Mouse (Mus musculus): Measurements from ENCODE around the gene 1190005I06Rik. TPM values are rescaled to one million over a fixed set of nuclear protein-coding genes. Genes with fewer than 3 reads are reported as not detected.

1190005I06Rik gene
- under 1 TPM; 0.59 to 0.84 TPM for total RNA-seq (2021)
- long read RNA-seq, experiment 1, partial matches to known transcripts = 0 of 1 reads
- long read RNA-seq, experiment 1, other reads (novel, unspliced or antisense) = 0 of 1 reads
- long read RNA-seq, experiment 2 = 0 reads

DNA sequence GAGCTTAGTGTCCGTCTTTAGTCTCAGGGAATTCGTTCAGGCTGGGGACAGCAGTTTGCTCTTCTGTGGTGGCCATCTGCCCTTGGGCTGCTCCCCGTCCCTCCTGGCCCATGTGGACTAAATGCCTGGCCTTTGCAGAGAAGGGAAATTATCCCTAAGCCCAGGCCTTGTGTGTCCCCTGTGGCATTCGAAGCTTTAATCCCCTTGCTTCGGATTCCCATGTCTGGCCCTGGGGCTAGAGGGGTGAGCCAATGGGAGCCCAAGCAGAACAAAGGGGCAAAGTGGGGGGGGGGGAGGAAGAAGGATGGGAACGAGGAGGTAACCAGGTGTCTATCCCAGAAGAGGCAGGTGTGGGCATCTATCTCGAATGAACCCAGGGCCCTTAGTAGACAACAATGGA, at the start of gene 1190005I06Rik:
TSS of gene 1190005I06Rik (minus strand) at position 101 of the 400 bp plus-strand sequence.
- intact Hi-C loops (cut with DNase I; ENCODE audit: low total_unique reads) = no loop called here
- no peak for DNase-seq

DNA sequence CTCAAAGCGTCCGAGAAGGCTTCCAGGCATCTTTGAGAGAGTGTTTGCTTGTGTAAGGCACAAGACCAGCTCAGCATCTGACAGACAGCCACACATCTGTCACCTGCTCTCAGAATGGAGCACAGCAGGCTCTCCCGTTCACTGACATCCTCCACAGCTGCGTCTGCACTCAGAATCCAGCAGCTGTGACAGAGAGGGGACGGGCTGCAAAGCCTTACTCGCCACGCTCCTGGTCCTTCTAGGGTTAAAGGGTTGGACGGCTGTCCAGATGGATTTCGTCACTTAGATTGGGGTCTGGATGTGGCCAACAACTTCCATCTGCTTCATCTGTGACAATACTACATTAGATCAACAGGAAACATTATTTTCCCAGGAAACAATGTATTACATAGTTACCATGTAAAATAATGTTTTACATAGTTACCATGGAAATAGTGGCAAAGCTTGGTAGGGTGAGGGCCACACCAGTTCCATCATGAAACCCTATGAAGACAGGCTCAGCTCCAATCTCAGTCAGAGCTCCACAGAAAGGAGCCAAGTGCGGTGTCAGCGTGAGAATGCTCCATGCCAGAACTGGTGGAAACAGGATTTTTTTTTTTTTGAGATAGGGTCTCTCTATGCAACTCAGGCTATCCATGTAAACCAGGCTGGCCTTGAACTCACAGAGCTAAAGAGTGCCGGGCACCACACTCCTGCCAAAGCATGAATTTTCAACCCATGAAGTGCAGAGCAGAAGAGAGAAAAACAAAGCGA, 49.1 kb upstream of the 1190005I06Rik start:
- peak; percentile 44 for DNase-seq

DNA sequence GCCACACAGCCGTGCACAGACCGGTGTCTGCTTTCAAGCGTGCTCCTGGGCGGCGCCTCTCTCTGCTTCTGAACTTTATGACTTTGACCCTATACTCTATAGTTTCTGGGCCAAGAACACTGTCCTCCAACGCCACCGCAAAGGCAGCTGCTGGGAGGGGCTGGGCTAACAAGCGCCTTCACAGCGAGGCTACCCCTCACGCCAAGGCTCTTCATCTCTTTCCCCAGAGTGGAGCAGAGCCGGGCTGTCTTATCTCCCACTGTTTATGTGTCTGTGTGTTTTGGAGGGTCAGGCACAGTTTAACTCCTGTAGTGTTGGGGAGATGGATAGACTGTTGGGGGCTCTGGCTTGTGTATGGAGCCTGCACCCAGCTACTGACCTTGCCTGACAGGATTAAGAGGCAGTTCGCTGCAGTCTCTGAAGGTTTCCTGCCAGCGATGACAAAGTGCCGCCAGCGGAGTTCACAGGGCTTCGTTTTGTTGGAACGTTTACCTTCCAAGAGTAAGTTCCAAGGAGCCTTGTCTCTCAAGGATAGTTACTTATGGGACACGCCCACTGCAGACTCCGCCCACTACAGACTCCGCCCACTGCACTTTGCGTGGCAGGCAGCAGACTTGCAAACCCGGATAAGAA, 46.5 kb upstream of the 1190005I06Rik start:
- intact Hi-C loops (cut with DNase I; ENCODE audit: low total_unique reads) = no loop called here
- no peak for DNase-seq

More for the DNA sequence above, 49.1 kb upstream of the 1190005I06Rik start:
- intact Hi-C loops (cut with DNase I; ENCODE audit: low total_unique reads) = no loop called here

DNA sequence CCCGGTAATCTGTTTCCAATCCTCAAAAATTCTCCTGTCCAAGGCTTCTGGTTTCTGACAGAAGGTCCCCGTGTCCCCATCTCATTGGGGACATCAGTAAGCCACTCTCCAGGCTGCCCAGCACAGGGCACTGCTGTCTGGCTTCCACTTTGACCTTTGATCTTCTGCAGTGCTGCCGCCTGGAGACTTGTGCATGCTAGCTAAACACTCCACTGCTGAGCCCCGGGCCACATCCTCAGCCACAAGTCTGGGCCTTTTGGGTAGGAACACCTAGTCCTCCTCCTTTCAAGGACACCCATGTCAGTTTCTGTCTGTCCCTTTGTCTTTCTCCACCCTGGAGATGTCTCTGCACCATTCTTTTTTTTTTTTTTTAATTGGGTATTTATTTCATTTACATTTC, 45.5 kb upstream of the 1190005I06Rik start:
- DNase-seq = no peak
- intact Hi-C loops (cut with DNase I; ENCODE audit: low total_unique reads) = no loop called here

DNA sequence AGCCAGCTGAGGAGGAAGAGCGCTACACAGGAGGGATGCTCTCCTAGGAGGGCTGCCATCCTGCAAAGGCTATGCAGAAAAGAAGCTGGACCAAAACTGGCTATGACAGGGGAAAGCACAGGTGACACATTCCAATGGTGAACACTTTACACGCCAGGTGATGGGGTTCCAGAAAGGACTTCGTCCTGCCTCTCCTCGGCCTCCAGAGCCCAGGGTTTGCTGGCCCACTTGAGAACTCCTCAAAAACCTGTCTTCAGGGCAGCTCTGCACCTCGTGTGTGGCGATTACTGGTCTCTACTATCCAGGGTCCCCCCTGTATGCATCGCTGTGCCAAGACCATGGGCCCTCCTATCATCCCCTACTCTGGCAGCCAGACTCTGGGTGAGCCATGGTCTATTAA, 41.1 kb upstream of the 1190005I06Rik start:
- intact Hi-C loops (cut with DNase I; ENCODE audit: low total_unique reads) = no loop called here
- no peak for DNase-seq

DNA sequence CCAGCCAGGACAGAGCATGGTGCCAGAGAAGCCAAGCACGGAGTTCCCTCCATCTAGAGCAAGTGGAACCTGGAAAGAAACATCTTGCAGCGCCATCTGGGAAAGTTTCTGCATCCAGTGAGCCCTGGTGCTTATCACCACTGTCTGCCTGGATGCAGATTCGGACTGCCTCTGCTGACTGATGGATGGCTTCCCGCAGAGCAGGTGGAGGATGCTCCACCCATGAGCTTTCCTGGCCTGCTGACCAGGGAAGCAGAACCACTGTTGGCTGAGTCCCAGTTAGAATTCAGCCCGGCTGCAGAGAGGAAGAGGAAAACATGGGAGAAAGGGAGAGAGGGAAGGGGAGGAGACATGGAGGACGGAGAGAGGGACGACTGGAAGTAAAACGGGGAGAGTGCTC, 40.4 kb upstream of the 1190005I06Rik start:
- DNase-seq = peak; percentile 53
- intact Hi-C loops (cut with DNase I; ENCODE audit: low total_unique reads) = no loop called here

DNA sequence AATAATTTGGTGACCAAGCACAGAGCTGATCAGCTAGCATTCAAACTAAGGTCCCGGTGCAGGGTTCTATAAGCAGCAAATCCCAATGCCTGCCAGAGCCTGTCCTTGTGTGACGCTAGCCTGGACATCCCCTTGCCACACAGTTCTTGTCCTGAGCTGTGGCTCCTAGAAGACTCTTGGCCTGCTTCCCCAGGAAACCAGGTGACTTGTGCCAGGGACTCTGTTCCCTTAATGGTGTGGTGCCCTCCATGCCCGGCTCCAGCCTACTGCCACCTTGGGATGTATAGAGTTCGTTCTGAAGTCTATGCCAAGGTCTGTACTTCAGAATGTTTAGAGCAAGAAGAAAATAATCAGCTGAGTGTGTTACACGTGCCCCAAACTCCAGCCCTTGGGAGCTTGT, 39.1 kb upstream of the 1190005I06Rik start:
- intact Hi-C loops (cut with DNase I; ENCODE audit: low total_unique reads) = no loop called here
- no peak for DNase-seq

DNA sequence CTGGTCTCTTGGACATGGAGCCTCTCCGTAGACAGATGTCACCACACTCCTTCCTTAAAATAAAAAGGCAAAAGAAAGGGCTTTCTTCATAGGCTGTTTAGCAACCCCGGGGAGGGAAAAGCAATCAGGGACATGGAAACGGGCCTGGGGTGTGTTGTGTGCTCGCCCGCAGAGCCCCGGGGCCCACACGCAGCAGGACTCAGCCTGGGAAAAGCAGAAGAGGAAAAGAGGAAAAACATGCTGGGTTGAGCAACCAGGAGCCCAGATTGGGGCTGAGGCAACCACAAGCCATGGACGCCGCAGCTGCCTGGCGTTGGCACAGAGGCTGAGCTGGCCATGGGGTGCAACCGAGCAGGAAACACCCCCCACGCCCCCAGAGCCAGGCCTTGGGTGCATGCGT, 38.6 kb upstream of the 1190005I06Rik start:
- intact Hi-C loops (cut with DNase I; ENCODE audit: low total_unique reads) = no loop called here
- peak; percentile 52 for DNase-seq

DNA sequence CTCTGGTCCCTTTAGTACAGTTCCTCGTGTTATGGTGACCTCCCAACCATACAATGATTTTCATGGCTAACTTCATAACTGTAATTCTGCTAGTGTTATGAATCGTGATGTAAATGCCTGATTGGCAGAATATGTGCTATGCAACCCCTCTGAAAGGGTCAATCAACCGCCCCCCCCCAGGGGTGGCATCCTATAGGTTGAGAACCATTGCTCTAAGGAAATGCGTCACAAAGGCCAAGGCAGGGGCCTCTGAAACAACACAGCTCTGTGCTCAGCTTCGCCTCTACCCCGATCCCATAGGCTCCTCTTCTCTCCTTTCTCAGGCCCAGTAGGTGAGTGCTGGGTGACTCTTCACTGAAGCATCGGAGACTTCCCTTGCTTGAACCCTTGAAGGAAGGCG, 38.2 kb upstream of the 1190005I06Rik start:
- no peak for DNase-seq
- intact Hi-C loops (cut with DNase I; ENCODE audit: low total_unique reads) = loop anchor here (2.0 kb wide), 1 partner anchor 49 kb away; no protein-coding TSS in a partner anchor

DNA sequence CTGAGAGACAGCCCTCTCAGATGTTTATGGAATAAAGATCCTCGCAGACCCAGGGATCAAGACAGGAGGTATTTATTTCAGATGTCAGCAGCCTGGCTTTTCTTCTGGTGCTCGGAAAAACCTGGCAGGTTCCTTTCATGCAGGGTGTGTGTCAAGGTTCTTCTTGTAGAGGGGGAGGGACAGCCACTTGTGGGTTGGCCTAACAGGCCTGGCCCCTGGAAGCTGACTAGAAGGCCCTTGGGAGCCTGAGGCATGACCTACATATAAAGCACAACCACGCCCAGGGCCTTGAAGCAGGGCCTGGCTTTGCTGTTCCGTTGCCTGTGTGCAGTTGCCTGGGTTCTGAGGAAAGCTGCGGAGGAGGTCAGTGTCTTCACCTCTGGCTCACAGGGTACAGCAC, 37.7 kb upstream of the 1190005I06Rik start:
- intact Hi-C loops (cut with DNase I; ENCODE audit: low total_unique reads) = loop anchor here (2.0 kb wide), 1 partner anchor 50 kb away; no protein-coding TSS in a partner anchor
- peak; percentile 75 for DNase-seq

DNA sequence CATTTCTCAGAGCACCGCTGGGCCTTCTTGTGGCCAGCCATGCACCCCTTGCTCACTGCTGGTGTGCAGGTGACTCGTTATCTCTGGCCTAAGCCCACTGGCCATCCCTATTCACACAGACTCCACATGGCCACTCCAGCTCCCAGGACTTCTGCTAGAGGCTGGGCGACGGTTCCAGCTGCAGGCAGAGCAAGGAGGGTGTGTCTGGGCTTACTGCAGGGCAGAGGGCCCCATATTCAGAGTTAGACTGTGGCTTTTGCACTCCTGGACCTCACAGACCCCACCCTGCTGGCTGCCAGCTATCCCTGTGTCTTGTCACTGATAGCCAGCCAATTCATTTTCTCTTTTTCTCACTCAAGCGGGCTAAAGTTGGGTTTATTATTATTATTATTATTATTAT, 36.6 kb upstream of the 1190005I06Rik start:
- DNase-seq = no peak
- intact Hi-C loops (cut with DNase I; ENCODE audit: low total_unique reads) = loop anchor here (2.0 kb wide), 1 partner anchor 51 kb away; no protein-coding TSS in a partner anchor

DNA sequence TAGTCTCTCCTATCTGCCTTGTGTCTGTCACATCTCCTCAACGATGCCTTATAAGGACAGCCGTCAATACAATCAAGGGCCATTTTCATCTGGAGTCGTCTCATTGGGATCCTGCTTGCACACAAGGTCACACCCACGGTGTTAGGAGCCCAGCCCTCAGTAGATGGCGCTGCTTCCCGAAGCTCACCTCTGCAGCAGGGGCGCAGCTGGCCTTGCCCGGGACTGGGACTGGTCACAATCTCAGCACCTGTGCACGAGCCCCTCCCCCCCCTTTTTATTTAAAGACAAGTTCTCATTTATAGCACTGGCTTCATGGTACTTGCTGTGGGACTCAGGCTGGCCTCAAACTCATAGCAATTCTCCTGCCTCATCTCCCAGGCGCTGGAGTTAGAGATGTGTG, 36.2 kb upstream of the 1190005I06Rik start:
- intact Hi-C loops (cut with DNase I; ENCODE audit: low total_unique reads) = loop anchor here (2.0 kb wide), 1 partner anchor 51 kb away; no protein-coding TSS in a partner anchor
- peak; percentile 78 for DNase-seq

DNA sequence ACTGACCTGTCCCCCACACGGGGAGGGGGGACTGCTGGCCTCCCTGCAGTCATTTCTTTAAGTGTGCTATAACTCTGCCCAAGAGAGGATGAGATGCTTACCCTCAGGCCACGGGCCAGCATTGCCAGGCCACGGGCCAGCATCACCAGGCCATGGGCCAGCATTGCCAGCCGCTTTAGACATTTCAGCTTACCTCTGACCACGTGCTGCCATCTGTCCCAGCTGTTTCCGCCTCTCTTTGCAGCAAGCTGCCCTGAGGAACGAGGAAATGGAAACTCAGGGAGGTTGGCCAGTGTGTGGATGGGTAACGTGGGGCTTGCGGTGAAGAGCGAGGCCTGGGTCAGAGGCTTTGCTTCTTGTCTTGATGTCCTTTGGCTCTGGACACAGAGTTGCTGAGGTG, 33.7 kb upstream of the 1190005I06Rik start:
- DNase-seq = peak; percentile 40
- intact Hi-C loops (cut with DNase I; ENCODE audit: low total_unique reads) = loop anchor here (2.0 kb wide), 1 partner anchor 118 kb away; no protein-coding TSS in a partner anchor

DNA sequence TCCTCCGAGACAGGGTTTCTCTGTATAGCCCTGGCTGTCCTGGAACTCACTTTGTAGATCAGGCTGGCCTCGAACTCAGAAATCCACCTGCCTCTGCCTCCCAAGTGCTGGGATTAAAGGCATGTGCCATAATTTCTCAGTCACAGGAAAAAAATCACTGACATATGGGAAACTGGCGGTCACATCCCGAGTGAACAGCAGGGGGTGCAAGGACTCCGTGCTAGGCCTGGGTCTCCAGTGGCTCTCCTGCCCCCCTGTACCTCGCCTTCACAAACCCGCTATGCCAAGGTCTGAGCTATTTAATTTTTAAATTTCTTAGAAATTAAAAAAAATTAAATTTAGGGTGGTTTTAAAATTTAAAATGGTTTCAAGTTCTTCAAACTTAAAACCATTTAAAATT, 33.0 kb upstream of the 1190005I06Rik start:
- DNase-seq = peak; percentile 48
- intact Hi-C loops (cut with DNase I; ENCODE audit: low total_unique reads) = loop anchor here (2.0 kb wide), 1 partner anchor 118 kb away; no protein-coding TSS in a partner anchor

DNA sequence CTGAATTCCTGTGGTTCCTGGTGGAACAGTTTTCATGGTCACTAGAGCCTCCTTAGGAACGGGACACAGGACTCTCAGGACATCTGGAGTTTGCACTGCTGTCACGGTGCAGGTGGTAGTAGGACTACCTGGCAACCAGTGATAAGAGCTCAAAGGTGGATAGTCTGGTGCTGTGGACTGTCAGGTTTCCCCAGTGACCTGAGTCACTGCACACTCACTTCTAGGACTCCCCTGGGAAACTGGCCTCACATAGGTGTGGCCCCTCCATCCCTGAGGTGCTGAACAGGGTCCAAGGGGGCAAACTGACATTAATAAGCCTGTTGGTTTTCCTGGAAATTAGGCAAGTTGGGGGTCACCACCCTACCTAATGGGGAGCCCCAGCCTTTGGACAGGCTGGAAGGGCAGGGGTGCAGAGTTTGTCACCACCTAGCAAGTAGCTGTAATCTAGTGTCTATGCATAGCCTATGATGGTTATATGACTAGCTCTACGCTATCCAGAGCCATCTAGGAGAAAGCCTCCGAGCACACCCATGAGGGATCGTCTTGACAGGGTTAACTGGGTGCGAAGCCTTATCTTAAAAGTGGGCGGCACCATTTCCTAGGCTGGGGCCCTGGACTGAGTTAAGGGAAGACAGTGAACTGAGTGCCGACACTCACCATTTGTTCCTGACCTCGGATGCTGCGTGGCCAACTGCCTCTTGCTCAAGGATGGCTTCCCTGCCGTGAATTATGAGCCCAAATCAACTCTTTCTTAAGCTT, 32.4 kb upstream of the 1190005I06Rik start:
- intact Hi-C loops (cut with DNase I; ENCODE audit: low total_unique reads) = loop anchor here (2.0 to 10.0 kb wide), 2 partner anchors 119 to 415 kb away; no protein-coding TSS in a partner anchor
- DNase-seq = no peak

DNA sequence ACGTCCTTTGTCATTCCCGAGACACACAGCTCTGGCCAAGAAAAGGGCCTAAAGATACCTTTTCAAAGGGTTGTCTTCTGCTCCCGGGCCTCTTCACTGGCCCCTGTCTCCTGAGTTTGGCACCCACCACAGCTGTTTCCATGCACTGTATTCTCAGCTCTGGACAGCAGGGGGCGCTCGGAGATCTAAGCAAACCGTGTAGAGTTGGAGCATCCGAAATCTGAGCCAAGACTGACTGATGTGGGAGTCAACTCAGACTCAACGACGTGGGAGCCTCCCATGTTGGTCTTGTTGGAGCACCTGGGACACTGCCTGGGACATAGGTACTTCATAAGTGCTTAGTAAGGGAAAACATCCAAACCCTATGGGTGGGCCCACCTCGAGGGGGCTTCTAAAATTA, 31.0 kb upstream of the 1190005I06Rik start:
- intact Hi-C loops (cut with DNase I; ENCODE audit: low total_unique reads) = loop anchor here (10.0 kb wide), 1 partner anchor 416 kb away; no protein-coding TSS in a partner anchor
- peak; percentile 86 for DNase-seq

DNA sequence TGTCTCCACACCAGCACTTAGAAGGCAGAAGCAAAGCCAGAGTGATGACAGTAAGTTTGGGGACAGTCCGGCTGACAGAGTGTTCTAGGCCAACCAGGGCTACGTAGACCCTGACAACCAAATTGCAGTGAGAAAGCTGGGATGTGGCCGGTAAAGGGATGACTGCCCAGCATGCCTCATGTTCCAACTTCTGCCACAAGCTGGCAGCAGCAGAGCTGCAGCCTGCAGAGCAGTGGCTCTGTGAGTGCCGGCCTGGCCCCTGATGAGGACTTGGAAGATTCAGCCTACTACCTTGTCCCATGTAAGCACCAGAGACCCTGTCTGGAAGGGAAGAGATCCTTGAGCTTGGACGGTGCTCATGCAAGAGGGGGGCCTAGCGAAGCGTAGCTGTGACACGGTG, 28.3 kb upstream of the 1190005I06Rik start:
- no peak for DNase-seq
- intact Hi-C loops (cut with DNase I; ENCODE audit: low total_unique reads) = loop anchor here (10.0 kb wide), 1 partner anchor 419 kb away; no protein-coding TSS in a partner anchor

DNA sequence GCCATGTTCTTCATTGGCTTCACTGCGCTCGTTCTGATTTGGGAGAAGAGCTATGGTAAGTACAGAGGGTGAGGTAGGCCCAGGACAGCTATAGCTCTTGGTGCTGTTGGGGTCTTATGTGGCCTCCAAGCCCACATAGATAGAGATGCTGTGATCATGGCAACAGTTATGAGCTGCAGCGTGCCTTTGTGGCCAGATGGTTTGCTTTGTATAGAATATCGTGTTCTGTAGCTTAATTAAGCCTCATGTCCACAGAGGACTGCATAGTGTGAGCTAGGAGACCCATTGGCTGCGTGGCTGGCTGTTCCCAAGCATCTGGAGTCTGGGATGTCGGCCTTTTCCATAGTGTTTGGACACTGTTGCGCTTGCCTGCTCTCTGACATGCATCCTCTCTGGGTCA, 25.9 kb upstream of the 1190005I06Rik start:
- intact Hi-C loops (cut with DNase I; ENCODE audit: low total_unique reads) = loop anchor here (10.0 kb wide), 1 partner anchor 422 kb away; no protein-coding TSS in a partner anchor

DNA sequence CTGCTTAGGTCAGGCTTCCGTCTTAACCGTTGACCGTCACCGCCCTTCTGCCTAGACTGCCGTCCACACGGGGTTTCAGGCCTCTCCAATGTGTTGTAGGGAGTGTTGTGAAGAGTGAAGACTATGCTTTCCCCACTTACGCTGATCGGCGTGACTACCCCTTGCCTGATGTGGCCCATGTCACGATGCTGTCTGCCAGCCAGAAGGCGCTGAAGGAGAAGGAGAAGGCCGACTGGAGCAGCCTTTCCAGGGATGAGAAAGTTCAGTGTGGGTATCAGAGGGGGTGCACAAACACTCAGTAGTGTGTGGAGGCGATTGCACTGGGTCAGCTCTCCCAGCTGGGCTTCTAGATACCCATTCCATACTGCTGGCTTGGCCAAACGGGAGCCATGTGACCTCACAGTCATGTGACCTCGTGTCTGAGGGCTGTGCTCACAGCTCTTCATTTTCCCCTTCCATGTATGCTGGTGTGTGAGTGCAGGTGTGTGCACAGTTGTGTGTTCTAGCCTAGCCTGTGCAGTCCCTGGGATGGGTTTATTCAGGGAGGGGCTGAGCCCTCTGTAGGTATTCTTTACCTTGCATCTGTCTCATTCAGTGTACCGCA, 25.3 kb upstream of the 1190005I06Rik start:
- DNase-seq = no peak
- intact Hi-C loops (cut with DNase I; ENCODE audit: low total_unique reads) = loop anchor here (10.0 kb wide), 1 partner anchor 422 kb away; no protein-coding TSS in a partner anchor

More for the DNA sequence above, 25.9 kb upstream of the 1190005I06Rik start:
- no peak for DNase-seq
